Mouse (Mus musculus): ENCODE results near the gene Tbx2. TPM values are rescaled to one million over a fixed set of nuclear protein-coding genes. Genes with fewer than 3 reads are reported as not detected.

Gene Tbx2
- 3.6 and 4.4 TPM in 2 replicates for polyA plus RNA-seq (2014; fragmentation: Nextera tagmentation; extraction: Ambion mirVana)

GRCm38 (mm10) chr11:85832231-85832924, at the start of gene Tbx2:
Tbx2 (plus strand) TSS chr11:85832551.
- H3K36me3 ChIP-seq (ENCODE audit: control insufficient read depth, insufficient read depth, low read length), result no peaks in the 10 kb centered on the region
- H3K4me1 ChIP-seq (ENCODE audit: control insufficient read depth, insufficient read depth, low read length), result peaks cover 39% of the 10 kb centered on the region
- WGBS (ENCODE audit: insufficient replicate concordance), result under 1% methylated on average over 49 of the region's 52 CpGs
- peak within 1 kb of the TSS; percentile 69 for H3K4me3 ChIP-seq (ENCODE audit: low read depth, low read length)
- H3K4me2 ChIP-seq, result peak within 1 kb of the TSS; percentile 93
- H3K9ac ChIP-seq (ENCODE audit: low read depth, low read length), result peak within 1 kb of the TSS; percentile 68
- no peaks in the 10 kb centered on the region for H3K9me3 ChIP-seq (replicated peaks; ENCODE audit: control insufficient read depth, low read length)
- ATAC-seq (replicated peaks; ENCODE audit: insufficient number of reproducible peaks, low FRiP score, low TSS enrichment), result peak; percentile 60
- H3K27ac ChIP-seq (ENCODE audit: low read depth, low read length), result peak within 1 kb of the TSS; percentile 79
- peaks cover 82% of the 10 kb centered on the region for H3K27me3 ChIP-seq (ENCODE audit: control insufficient read depth, insufficient read depth, low read length)

- Histone ChIP-seq H3K27me3 (ENCODE audit: control insufficient read depth, insufficient read depth, low read length) (peaks cover 25% of the 10 kb centered on the region), H3K9ac (ENCODE audit: low read depth, low read length) (no peak overlapping the region), H3K27ac (ENCODE audit: low read depth, low read length) (no peak overlapping the region), H3K4me2 (no peak overlapping the region), H3K36me3 (ENCODE audit: control insufficient read depth, insufficient read depth, low read length) (no peaks in the 10 kb centered on the region), H3K4me1 (ENCODE audit: control insufficient read depth, insufficient read depth, low read length) (0 out of 2 replicates have a peak, but pooled peaks cover 2% of the 10 kb centered on the region), H3K9me3 (replicated peaks; ENCODE audit: control insufficient read depth, low read length) (no peaks in the 10 kb centered on the region), H3K4me3 (ENCODE audit: low read depth, low read length) (no peak overlapping the region)
- WGBS (ENCODE audit: insufficient replicate concordance), result 78% methylated on average over 3 of the region's 3 CpGs
- ATAC-seq (replicated peaks; ENCODE audit: insufficient number of reproducible peaks, low FRiP score, low TSS enrichment), result no peak
These were observed 46.1 kb upstream of the Tbx2 start for GRCm38 (mm10) chr11:85786113-85786718.

- WGBS (ENCODE audit: insufficient replicate concordance), result 63% methylated on average over 7 of the region's 7 CpGs
- Histone ChIP-seq H3K27ac (ENCODE audit: low read depth, low read length) (no peak overlapping the region), H3K9ac (ENCODE audit: low read depth, low read length) (no peak overlapping the region), H3K4me3 (ENCODE audit: low read depth, low read length) (no peak overlapping the region), H3K36me3 (ENCODE audit: control insufficient read depth, insufficient read depth, low read length) (no peaks in the 10 kb centered on the region), H3K4me1 (ENCODE audit: control insufficient read depth, insufficient read depth, low read length) (0 out of 2 replicates have a peak, but pooled peaks cover 2% of the 10 kb centered on the region), H3K9me3 (replicated peaks; ENCODE audit: control insufficient read depth, low read length) (no peaks in the 10 kb centered on the region), H3K27me3 (ENCODE audit: control insufficient read depth, insufficient read depth, low read length) (peaks cover 30% of the 10 kb centered on the region), H3K4me2 (no peak overlapping the region)
- no peak for ATAC-seq (replicated peaks; ENCODE audit: insufficient number of reproducible peaks, low FRiP score, low TSS enrichment)
These were observed 42.6 kb upstream of the Tbx2 start for GRCm38 (mm10) chr11:85789750-85790149.

- WGBS (ENCODE audit: insufficient replicate concordance), result 47% methylated on average over 2 of the region's 2 CpGs
- Histone ChIP-seq H3K9ac (ENCODE audit: low read depth, low read length) (no peak overlapping the region), H3K4me2 (no peak overlapping the region), H3K9me3 (replicated peaks; ENCODE audit: control insufficient read depth, low read length) (no peaks in the 10 kb centered on the region), H3K36me3 (ENCODE audit: control insufficient read depth, insufficient read depth, low read length) (no peaks in the 10 kb centered on the region), H3K27ac (ENCODE audit: low read depth, low read length) (no peak overlapping the region), H3K4me3 (ENCODE audit: low read depth, low read length) (no peak overlapping the region), H3K4me1 (ENCODE audit: control insufficient read depth, insufficient read depth, low read length) (0 out of 2 replicates have a peak, but pooled peaks cover 2% of the 10 kb centered on the region), H3K27me3 (ENCODE audit: control insufficient read depth, insufficient read depth, low read length) (peaks cover 34% of the 10 kb centered on the region)
- no peak for ATAC-seq (replicated peaks; ENCODE audit: insufficient number of reproducible peaks, low FRiP score, low TSS enrichment)
These were observed 42.1 kb upstream of the Tbx2 start for GRCm38 (mm10) chr11:85790267-85790666.

- Histone ChIP-seq H3K4me3 (ENCODE audit: low read depth, low read length) (no peak overlapping the region), H3K9me3 (replicated peaks; ENCODE audit: control insufficient read depth, low read length) (no peaks in the 10 kb centered on the region), H3K36me3 (ENCODE audit: control insufficient read depth, insufficient read depth, low read length) (no peaks in the 10 kb centered on the region), H3K4me2 (no peak overlapping the region), H3K9ac (ENCODE audit: low read depth, low read length) (no peak overlapping the region), H3K27me3 (ENCODE audit: control insufficient read depth, insufficient read depth, low read length) (peaks cover 42% of the 10 kb centered on the region), H3K4me1 (ENCODE audit: control insufficient read depth, insufficient read depth, low read length) (0 out of 2 replicates have a peak, but pooled peaks cover 2% of the 10 kb centered on the region), H3K27ac (ENCODE audit: low read depth, low read length) (no peak overlapping the region)
- WGBS (ENCODE audit: insufficient replicate concordance), result 65% methylated on average over 1 of the region's 1 CpGs
- ATAC-seq (replicated peaks; ENCODE audit: insufficient number of reproducible peaks, low FRiP score, low TSS enrichment), result no peak
These were observed 41.1 kb upstream of the Tbx2 start for GRCm38 (mm10) chr11:85791212-85791611.

- Histone ChIP-seq H3K27me3 (ENCODE audit: control insufficient read depth, insufficient read depth, low read length) (peaks cover 56% of the 10 kb centered on the region), H3K4me3 (ENCODE audit: low read depth, low read length) (no peak overlapping the region), H3K9ac (ENCODE audit: low read depth, low read length) (no peak overlapping the region), H3K4me1 (ENCODE audit: control insufficient read depth, insufficient read depth, low read length) (no peaks in the 10 kb centered on the region), H3K9me3 (replicated peaks; ENCODE audit: control insufficient read depth, low read length) (no peaks in the 10 kb centered on the region), H3K4me2 (no peak overlapping the region), H3K36me3 (ENCODE audit: control insufficient read depth, insufficient read depth, low read length) (no peaks in the 10 kb centered on the region), H3K27ac (ENCODE audit: low read depth, low read length) (no peak overlapping the region)
- no peak for ATAC-seq (replicated peaks; ENCODE audit: insufficient number of reproducible peaks, low FRiP score, low TSS enrichment)
- 74% methylated on average over 12 of the region's 12 CpGs for WGBS (ENCODE audit: insufficient replicate concordance)
These were observed 39.7 kb upstream of the Tbx2 start for GRCm38 (mm10) chr11:85792534-85793215.

- Histone ChIP-seq H3K27ac (ENCODE audit: low read depth, low read length) (peak overlapping the region; percentile 43), H3K36me3 (ENCODE audit: control insufficient read depth, insufficient read depth, low read length) (no peaks in the 10 kb centered on the region), H3K4me3 (ENCODE audit: low read depth, low read length) (no peak overlapping the region), H3K27me3 (ENCODE audit: control insufficient read depth, insufficient read depth, low read length) (peaks cover 56% of the 10 kb centered on the region), H3K4me1 (ENCODE audit: control insufficient read depth, insufficient read depth, low read length) (peaks cover 48% of the 10 kb centered on the region), H3K4me2 (peak overlapping the region; percentile 39), H3K9me3 (replicated peaks; ENCODE audit: control insufficient read depth, low read length) (no peaks in the 10 kb centered on the region), H3K9ac (ENCODE audit: low read depth, low read length) (no peak overlapping the region)
- ATAC-seq (replicated peaks; ENCODE audit: insufficient number of reproducible peaks, low FRiP score, low TSS enrichment), result peak; percentile 45
- 10% methylated on average over 4 of the region's 4 CpGs for WGBS (ENCODE audit: insufficient replicate concordance)
These were observed 32.9 kb upstream of the Tbx2 start for GRCm38 (mm10) chr11:85799456-85799855.

- no peaks in the 10 kb centered on the region for H3K9me3 ChIP-seq (replicated peaks; ENCODE audit: control insufficient read depth, low read length)
- H3K9ac ChIP-seq (ENCODE audit: low read depth, low read length), result no peak overlapping the region
- peak overlapping the region; percentile 43; the same call in 1 of the 2 replicates for H3K27ac ChIP-seq (ENCODE audit: low read depth, low read length)
- H3K4me1 ChIP-seq (ENCODE audit: control insufficient read depth, insufficient read depth, low read length), result peaks cover 50% of the 10 kb centered on the region
- H3K27me3 ChIP-seq (ENCODE audit: control insufficient read depth, insufficient read depth, low read length), result peaks cover 54% of the 10 kb centered on the region
- ATAC-seq (replicated peaks; ENCODE audit: insufficient number of reproducible peaks, low FRiP score, low TSS enrichment), result peak; percentile 78
- no peak overlapping the region for H3K4me3 ChIP-seq (ENCODE audit: low read depth, low read length)
- 4% methylated on average over 19 of the region's 19 CpGs for WGBS (ENCODE audit: insufficient replicate concordance)
- peak overlapping the region; percentile 39 for H3K4me2 ChIP-seq
- H3K36me3 ChIP-seq (ENCODE audit: control insufficient read depth, insufficient read depth, low read length), result no peaks in the 10 kb centered on the region
These were observed 32.5 kb upstream of the Tbx2 start for GRCm38 (mm10) chr11:85799856-85800255.

Measured in heart, embryonic 11.5 days (tissue).